Mouse (Mus musculus) heart, embryonic 12.5 days (tissue): ENCODE results near the gene Tmem82. TPM values are rescaled to one million over a fixed set of nuclear protein-coding genes. Genes with fewer than 3 reads are reported as not detected.

Experiments used
- ATAC-seq: fragments of 200-750 bp; cut with Nextera tagmentation; 2 replicates; pipeline ENCODE4 v1.8.0; 2017; ENCODE audit warnings: moderate TSS enrichment, moderate library complexity; ENCODE audit not compliant: insufficient number of reproducible peaks, low FRiP score
- H3K27ac ChIP-seq: fragments of 300-500 bp; sonication (generic); 2 replicates; pipeline ENCODE4 v1.5.1; 2016; ENCODE audit warnings: mild to moderate bottlenecking, moderate library complexity; ENCODE audit not compliant: poor library complexity, severe bottlenecking
- H3K27me3 ChIP-seq: fragments of 300-500 bp; sonication (generic); replicated peaks from 2 replicates; pipeline ENCODE4 v1.6.1; 2016; ENCODE audit warnings: mild to moderate bottlenecking, moderate library complexity
- H3K36me3 ChIP-seq: fragments of 300-500 bp; sonication (generic); 2 replicates; pipeline ENCODE4 v1.6.1; 2016; ENCODE audit warnings: mild to moderate bottlenecking, moderate library complexity
- H3K4me1 ChIP-seq: fragments of 300-500 bp; sonication (generic); replicated peaks from 2 replicates; pipeline ENCODE4 v1.6.1; 2016; ENCODE audit warnings: mild to moderate bottlenecking
- H3K4me2 ChIP-seq: fragments of 300-500 bp; sonication (generic); 2 replicates; pipeline ENCODE4 v1.6.1; 2016; ENCODE audit warnings: mild to moderate bottlenecking, moderate library complexity
- H3K4me3 ChIP-seq: fragments of 300-500 bp; sonication (generic); 2 replicates; pipeline ENCODE4 v1.5.1; 2016; ENCODE audit warnings: mild to moderate bottlenecking
- H3K9ac ChIP-seq: fragments of 300-500 bp; sonication (generic); 2 replicates; pipeline ENCODE4 v1.6.1; 2016; ENCODE audit warnings: mild to moderate bottlenecking, moderate library complexity
- H3K9me3 ChIP-seq: fragments of 300-500 bp; sonication (generic); replicated peaks from 2 replicates; pipeline ENCODE4 v1.6.1; 2016; ENCODE audit warnings: mild to moderate bottlenecking, moderate library complexity
- WGBS: fragments of 180-500 bp; shearing (Covaris S2); methylation state at CpG from one replicate; pipeline ENCODE4 v1.1.7; 2016; 5-methylcytosine and 5-hydroxymethylcytosine counted together
- polyA plus RNA-seq: library from polyadenylated mRNA; unstranded; fragments of >200 nt; fragmentation: Nextera tagmentation; extraction: Ambion mirVana; gene quantifications from 2 replicates; pipeline ENCODE4 v1.2.1, GENCODE M21; 2016

The Tmem82 gene
- polyA plus RNA-seq, 1 experiment from 2014 or later: 0.19 TPM

DNA sequence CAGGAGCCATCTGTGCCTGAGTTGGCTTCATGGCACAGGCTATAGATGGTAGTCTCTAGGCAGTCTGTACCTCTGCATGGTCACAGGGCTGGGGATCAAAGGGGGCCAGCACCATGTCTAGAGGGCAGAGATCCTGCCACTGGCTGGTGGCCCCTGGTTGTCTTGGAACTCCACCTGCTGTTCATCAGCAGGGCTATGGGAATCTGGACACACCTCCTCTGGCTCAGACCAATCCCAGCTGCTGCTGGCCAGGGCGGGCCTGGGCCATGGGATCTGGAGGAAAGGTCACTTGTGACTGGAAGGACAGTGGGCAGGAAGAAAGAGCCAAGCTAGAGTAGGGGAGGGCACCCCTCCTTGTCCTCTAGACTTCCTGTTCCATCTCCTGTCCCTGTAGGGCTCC, 5.2 kb upstream of the Tmem82 start, which contains the start of gene Slc25a34:
TSS of gene Slc25a34 (minus strand) at position 156 of the 400 bp plus-strand sequence.
- Histone ChIP-seq H3K27ac (peak within 1 kb of the TSS; percentile 42; the same call in 1 of the 2 replicates), H3K27me3 (no peaks in the 10 kb centered on the region), H3K4me2 (no peak within 1 kb of the TSS), H3K36me3 (peaks cover 41% of the 10 kb centered on the region), H3K4me3 (no peak within 1 kb of the TSS), H3K4me1 (peaks cover 29% of the 10 kb centered on the region), H3K9ac (0 out of 2 replicates have a peak within 1 kb of the TSS, but pooled peaks have one; percentile 24), H3K9me3 (no peaks in the 10 kb centered on the region)
- peak; percentile 74 for ATAC-seq
- 28% methylated on average over 1 of the region's 1 CpGs for WGBS

- no peaks in the 10 kb centered on the region for H3K9me3 ChIP-seq
- H3K27ac ChIP-seq: no peak overlapping the region
- no peaks in the 10 kb centered on the region for H3K27me3 ChIP-seq
- H3K4me3 ChIP-seq: no peak overlapping the region
- H3K36me3 ChIP-seq: peaks cover 35% of the 10 kb centered on the region
- H3K4me2 ChIP-seq: no peak overlapping the region
- H3K9ac ChIP-seq: 0 out of 2 replicates have a peak overlapping the region, but pooled peaks have one; percentile 24
- H3K4me1 ChIP-seq: peaks cover 30% of the 10 kb centered on the region
- ATAC-seq: no peak
- 87% methylated on average over 11 of the region's 11 CpGs for WGBS
These were observed 4.6 kb upstream of the Tmem82 start for GRCm38 (mm10) chr4:141623037-141623436.

GRCm38 (mm10) chr4:141622580-141622979, 4.1 kb upstream of the Tmem82 start:
- no peak for ATAC-seq
- WGBS: 82% methylated on average over 5 of the region's 5 CpGs
- Histone ChIP-seq H3K27me3 (no peaks in the 10 kb centered on the region), H3K4me1 (peaks cover 30% of the 10 kb centered on the region), H3K4me2 (no peak overlapping the region), H3K4me3 (no peak overlapping the region), H3K27ac (no peak overlapping the region), H3K36me3 (peaks cover 30% of the 10 kb centered on the region), H3K9ac (no peak overlapping the region), H3K9me3 (no peaks in the 10 kb centered on the region)

GRCm38 (mm10) chr4:141622091-141622490, 3.7 kb upstream of the Tmem82 start:
- 79% methylated on average over 8 of the region's 8 CpGs for WGBS

DNA sequence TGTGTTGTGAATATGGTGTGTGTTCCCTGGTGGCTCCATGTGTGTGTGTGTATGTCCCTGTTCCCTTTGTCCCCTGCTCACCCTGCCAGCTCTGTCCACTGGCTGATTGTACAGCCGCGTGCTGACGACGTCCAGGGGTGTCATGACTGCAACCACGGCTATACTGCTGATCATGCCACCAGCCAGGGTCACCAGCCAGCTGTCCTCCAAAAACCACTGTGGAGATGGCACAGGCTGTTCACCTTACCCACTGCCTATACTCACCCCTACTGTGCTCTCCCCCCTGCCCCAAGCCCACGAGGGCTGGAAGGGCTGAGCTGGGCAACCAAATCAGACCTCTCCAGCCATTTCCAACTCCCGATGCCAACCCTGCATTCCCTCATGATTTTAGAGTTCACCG, 2.9 kb upstream of the Tmem82 start:
- H3K4me2 ChIP-seq: no peak overlapping the region
- H3K27ac ChIP-seq: no peak overlapping the region
- H3K36me3 ChIP-seq: peaks cover 18% of the 10 kb centered on the region
- 70% methylated on average over 8 of the region's 8 CpGs for WGBS
- H3K27me3 ChIP-seq: no peaks in the 10 kb centered on the region; the same call in 1 of the 2 replicates
- peaks cover 33% of the 10 kb centered on the region for H3K4me1 ChIP-seq
- no peaks in the 10 kb centered on the region for H3K9me3 ChIP-seq
- no peak overlapping the region for H3K9ac ChIP-seq
- H3K4me3 ChIP-seq: no peak overlapping the region
- ATAC-seq: no peak

More at GRCm38 (mm10) chr4:141622091-141622490, 3.7 kb upstream of the Tmem82 start:
- Histone ChIP-seq H3K27ac (no peak overlapping the region), H3K4me3 (no peak overlapping the region), H3K4me1 (peaks cover 32% of the 10 kb centered on the region), H3K36me3 (peaks cover 26% of the 10 kb centered on the region), H3K27me3 (no peaks in the 10 kb centered on the region), H3K9me3 (no peaks in the 10 kb centered on the region), H3K4me2 (no peak overlapping the region), H3K9ac (no peak overlapping the region)
- ATAC-seq: no peak

GRCm38 (mm10) chr4:141619299-141619883, 958 bp upstream of the Tmem82 start:
- ATAC-seq: no peak
- Histone ChIP-seq H3K9me3 (no peaks in the 10 kb centered on the region), H3K36me3 (no peaks in the 10 kb centered on the region), H3K27me3 (no peaks in the 10 kb centered on the region; the same call in 1 of the 2 replicates), H3K4me1 (peaks cover 26% of the 10 kb centered on the region), H3K27ac (no peak overlapping the region), H3K4me3 (no peak overlapping the region), H3K4me2 (no peak overlapping the region), H3K9ac (no peak overlapping the region)
- 73% methylated on average over 9 of the region's 9 CpGs for WGBS

DNA sequence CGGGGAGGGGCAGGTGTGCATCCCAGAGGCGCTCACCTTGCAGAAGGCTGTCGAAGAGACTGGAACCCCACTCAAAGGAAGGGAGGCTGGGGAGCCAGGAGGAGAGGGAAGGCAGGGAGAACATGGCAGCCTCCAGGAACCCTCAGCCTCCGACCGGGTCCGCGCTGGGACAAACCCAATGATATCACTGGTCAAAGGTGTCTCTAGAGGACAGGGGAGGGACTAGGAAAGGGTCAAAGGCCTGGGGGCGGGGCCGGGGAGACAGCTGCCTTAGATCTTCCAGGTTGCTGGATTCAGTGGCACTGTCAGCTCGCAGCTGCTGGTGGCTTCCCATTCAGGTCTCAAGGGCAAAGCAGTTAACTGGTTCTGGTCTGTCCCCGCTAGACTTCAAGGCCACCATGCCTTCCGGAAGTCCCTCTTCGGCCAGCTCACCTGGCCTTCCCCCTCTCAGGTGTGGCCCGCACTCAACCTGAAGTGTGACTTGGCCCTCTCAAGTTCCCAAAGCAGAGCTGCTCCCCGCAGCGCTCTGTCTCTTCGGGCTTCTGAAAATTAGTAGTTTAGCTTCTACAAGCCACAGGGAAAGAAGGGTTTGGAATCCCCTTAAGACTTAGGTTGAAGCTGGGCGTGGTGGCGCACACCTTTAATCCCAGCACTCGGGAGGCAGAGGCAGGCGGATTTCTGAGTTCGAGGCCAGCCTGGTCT, 419 bp downstream of the Tmem82 start:
- WGBS: 9% methylated on average over 22 of the region's 22 CpGs
- Histone ChIP-seq H3K9ac (peak overlapping the region; percentile 49), H3K4me3 (peak overlapping the region; percentile 34), H3K4me2 (peak overlapping the region; percentile 70), H3K4me1 (peaks cover 13% of the 10 kb centered on the region), H3K36me3 (no peaks in the 10 kb centered on the region), H3K27me3 (no peaks in the 10 kb centered on the region; the same call in 1 of the 2 replicates), H3K27ac (no peak overlapping the region), H3K9me3 (no peaks in the 10 kb centered on the region)
- peak; percentile 7 for ATAC-seq

DNA sequence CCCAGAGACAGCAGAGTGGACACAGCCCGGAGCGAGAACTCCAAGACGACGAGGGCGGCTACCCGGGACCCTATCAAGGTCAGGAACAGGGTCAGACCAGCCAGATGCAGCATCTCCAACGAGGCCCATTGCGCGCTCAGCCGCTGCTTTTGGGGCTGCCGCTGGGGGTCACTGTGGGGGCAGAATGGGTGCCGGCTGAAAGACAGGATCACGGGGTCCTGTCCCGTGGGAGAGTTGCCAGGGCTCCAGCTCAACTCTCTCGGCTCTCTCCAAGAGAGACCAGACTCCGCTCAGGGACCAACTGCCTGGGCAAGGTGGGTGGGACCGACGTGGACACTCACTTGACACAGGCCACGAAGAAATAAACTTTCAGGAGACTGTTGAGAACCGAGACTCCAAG, 1.1 kb downstream of the Tmem82 start:
- 3% methylated on average over 20 of the region's 20 CpGs for WGBS
- Histone ChIP-seq H3K27ac (no peak overlapping the region), H3K4me2 (peak overlapping the region; percentile 70), H3K4me1 (peaks cover 12% of the 10 kb centered on the region), H3K9ac (peak overlapping the region; percentile 49), H3K27me3 (no peaks in the 10 kb centered on the region; the same call in 1 of the 2 replicates), H3K36me3 (no peaks in the 10 kb centered on the region), H3K4me3 (peak overlapping the region; percentile 34), H3K9me3 (no peaks in the 10 kb centered on the region)
- peak; percentile 49 for ATAC-seq

DNA sequence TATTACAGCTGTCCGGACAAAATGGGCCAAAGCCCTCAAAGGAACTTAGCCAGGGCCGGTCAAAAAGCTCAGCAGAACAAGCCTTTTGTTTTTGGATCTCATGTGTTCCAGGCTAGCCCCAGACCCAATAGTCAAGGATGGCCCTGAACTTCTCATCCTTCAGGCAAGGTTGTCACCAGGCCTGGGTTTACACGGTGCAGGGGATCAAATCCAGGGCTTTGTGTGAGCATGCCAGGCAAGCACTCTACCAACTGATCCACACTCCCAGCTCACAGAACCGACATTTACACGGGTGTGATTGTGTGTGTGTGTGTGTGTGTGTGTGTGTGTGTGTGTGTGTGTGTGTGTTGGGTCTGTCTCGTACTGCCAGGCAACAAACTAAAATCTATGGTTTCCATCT, 1.6 kb downstream of the Tmem82 start:
- Histone ChIP-seq H3K27me3 (no peaks in the 10 kb centered on the region; the same call in 1 of the 2 replicates), H3K4me1 (peaks cover 12% of the 10 kb centered on the region), H3K9ac (no peak overlapping the region), H3K27ac (no peak overlapping the region), H3K4me3 (no peak overlapping the region), H3K9me3 (no peaks in the 10 kb centered on the region), H3K4me2 (0 out of 2 replicates have a peak overlapping the region, but pooled peaks have one; percentile 70), H3K36me3 (no peaks in the 10 kb centered on the region)
- ATAC-seq: no peak
- 77% methylated on average over 6 of the region's 6 CpGs for WGBS

GRCm38 (mm10) chr4:141614946-141615345, 3.5 kb downstream of the Tmem82 start:
- Histone ChIP-seq H3K9ac (no peak overlapping the region), H3K4me3 (no peak overlapping the region), H3K9me3 (no peaks in the 10 kb centered on the region), H3K4me2 (no peak overlapping the region), H3K27me3 (no peaks in the 10 kb centered on the region; the same call in 1 of the 2 replicates), H3K36me3 (no peaks in the 10 kb centered on the region), H3K4me1 (peaks cover 18% of the 10 kb centered on the region), H3K27ac (no peak overlapping the region)
- WGBS: 81% methylated on average over 14 of the region's 14 CpGs
- no peak for ATAC-seq

DNA sequence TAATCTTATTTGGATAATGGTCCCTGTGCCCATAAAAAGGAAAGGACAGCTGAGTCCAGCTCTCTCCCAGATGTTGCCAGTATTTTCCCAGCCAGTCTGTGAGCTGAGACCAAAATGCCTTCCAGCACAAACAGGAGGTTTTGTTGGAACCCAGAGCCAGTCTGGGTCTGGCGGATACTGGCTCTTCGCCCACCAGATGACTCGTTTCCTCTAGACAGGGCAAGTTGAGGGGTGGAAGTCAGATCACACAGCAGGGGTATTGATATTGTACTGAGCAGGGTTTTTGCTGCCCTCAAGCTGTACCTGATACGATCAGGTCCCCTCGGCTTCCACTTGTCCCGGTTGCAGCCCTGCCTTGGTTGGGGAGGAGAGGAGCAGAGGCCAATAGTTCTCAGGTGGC, 8.9 kb downstream of the Tmem82 start:
- Histone ChIP-seq H3K4me1 (peaks cover 15% of the 10 kb centered on the region), H3K27me3 (no peaks in the 10 kb centered on the region), H3K9me3 (no peaks in the 10 kb centered on the region), H3K4me2 (no peak overlapping the region), H3K36me3 (no peaks in the 10 kb centered on the region), H3K4me3 (no peak overlapping the region), H3K27ac (no peak overlapping the region), H3K9ac (no peak overlapping the region)
- ATAC-seq: peak; percentile 71
- WGBS: 51% methylated on average over 6 of the region's 6 CpGs
